Mouse (Mus musculus) forebrain, postnatal 0 days (tissue): Measurements from ENCODE around the gene Rab3il1. TPM values are rescaled to one million over a fixed set of nuclear protein-coding genes. Genes with fewer than 3 reads are reported as not detected.

Source experiments
- ATAC-seq: fragments of 200-750 bp; cut with Nextera tagmentation; 2 replicates; pipeline ENCODE4 v1.8.0; 2017; ENCODE audit warnings: mild to moderate bottlenecking, moderate library complexity
- DNase-seq: peaks from one replicate; pipeline ENCODE4 v3.0.0-alpha.2; 2015
- H3K27ac ChIP-seq: fragments of 300-500 bp; sonication (generic); 2 replicates; pipeline ENCODE4 v1.5.1; 2014; ENCODE audit warnings: low read depth, mild to moderate bottlenecking, antibody characterized with exemption, low read length, moderate library complexity, mixed read lengths
- H3K27me3 ChIP-seq: fragments of 300-500 bp; sonication (generic); 2 replicates; pipeline ENCODE4 v1.6.1; 2014; ENCODE audit warnings: mild to moderate bottlenecking, low read length, mixed read lengths; ENCODE audit not compliant: insufficient read depth
- H3K36me3 ChIP-seq: fragments of 300-500 bp; sonication (generic); 2 replicates; pipeline ENCODE4 v1.6.1; 2014; ENCODE audit warnings: mild to moderate bottlenecking, moderate library complexity; ENCODE audit not compliant: insufficient read depth
- H3K4me1 ChIP-seq: fragments of 300-500 bp; sonication (generic); 2 replicates; pipeline ENCODE4 v1.6.1; 2014; ENCODE audit warnings: antibody characterized with exemption; ENCODE audit not compliant: insufficient read depth
- H3K4me2 ChIP-seq: fragments of 300-500 bp; sonication (generic); 2 replicates; pipeline ENCODE4 v1.6.1; 2014; ENCODE audit warnings: low read depth, mild to moderate bottlenecking, moderate library complexity
- H3K4me3 ChIP-seq: fragments of 300-500 bp; sonication (generic); 2 replicates; pipeline ENCODE4 v1.5.1; 2014; ENCODE audit warnings: low read depth, low read length, mixed read lengths
- H3K9ac ChIP-seq: fragments of 300-500 bp; sonication (generic); 2 replicates; pipeline ENCODE4 v1.6.1; 2014; ENCODE audit warnings: mild to moderate bottlenecking
- H3K9me3 ChIP-seq: fragments of 300-500 bp; sonication (generic); 2 replicates; pipeline ENCODE4 v1.6.1; 2016; ENCODE audit warnings: low read length
- CTCF ChIP-seq: sonication (generic); IDR thresholded peaks from 2 replicates; pipeline ENCODE4 v1.5.1; 2016; ENCODE audit warnings: antibody characterized with exemption, control low read depth, low read depth
- WGBS: fragments of 180-500 bp; shearing (Covaris S2); extraction: QIAGEN DNeasy Blood & Tissue Kit; methylation state at CpG from one replicate; pipeline ENCODE4 v1.1.7; 2014; 5-methylcytosine and 5-hydroxymethylcytosine counted together
- polyA plus RNA-seq: library from polyadenylated mRNA; unstranded; fragments of >200 nt; fragmentation: Nextera tagmentation; extraction: Ambion mirVana; gene quantifications from 2 replicates; pipeline ENCODE4 v1.2.1, GENCODE M21; 2015
- total RNA-seq: library from RNA; depleted of rRNA; stranded (reverse); fragments of >200 nt; gene quantifications from 2 replicates; pipeline ENCODE4 v1.2.3, GENCODE M21; 2014; rRNA removed

Rab3il1 gene
- total RNA-seq, result 14.4 and 19.9 TPM in 2 replicates
- polyA plus RNA-seq, result 20.0 and 20.6 TPM in 2 replicates

DNA sequence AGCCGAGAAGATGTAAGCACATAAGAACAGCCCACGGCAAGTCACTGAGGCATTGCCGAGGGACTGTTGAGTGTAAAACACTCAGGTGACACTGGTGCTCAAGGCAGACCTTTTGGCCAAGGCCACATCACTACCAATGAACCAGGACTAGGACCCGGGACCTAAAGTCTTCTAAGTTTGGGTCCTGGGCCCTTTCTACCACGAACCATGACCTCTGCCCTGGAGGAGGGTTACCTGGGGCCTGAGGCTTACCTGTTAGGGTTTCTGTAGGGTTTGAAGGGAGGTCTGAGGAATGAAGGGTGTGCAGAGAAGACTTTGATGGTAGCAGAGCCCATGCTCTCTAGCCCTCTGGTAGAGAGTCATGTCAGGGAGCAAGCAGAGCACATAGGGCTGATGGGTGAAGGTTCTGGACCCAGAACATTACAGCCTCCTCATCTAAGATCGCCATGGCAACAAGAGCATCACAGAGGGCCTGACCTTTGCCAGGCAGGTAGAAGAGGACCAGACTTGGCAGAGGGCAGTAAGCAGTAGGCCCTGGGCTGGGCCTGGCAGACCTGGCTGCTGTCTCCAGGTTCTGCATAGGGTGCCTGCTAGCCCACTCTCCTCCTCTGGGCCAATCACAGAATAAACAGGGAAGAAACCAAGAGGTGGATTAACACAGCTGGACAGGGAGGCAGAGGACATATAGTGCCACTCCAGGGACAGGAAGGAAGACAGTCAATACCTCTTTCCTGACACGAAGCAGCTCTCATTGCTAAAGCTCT is at the start of gene Rab3il1, which contains the start of gene Best1:
Gene Rab3il1 (plus strand): TSS at position 464 of the 764 bp plus-strand sequence.
Gene Best1 (minus strand): TSS at position 428 of the 764 bp plus-strand sequence.
- H3K36me3 ChIP-seq, result no peaks in the 10 kb centered on the region
- 77% methylated on average over 7 of the region's 7 CpGs for WGBS
- ATAC-seq (no peak), DNase-seq (no peak)
- H3K9ac ChIP-seq, result no peak within 1 kb of the TSS
- no peaks in the 10 kb centered on the region for H3K27me3 ChIP-seq
- H3K4me2 ChIP-seq, result no peak within 1 kb of the TSS
- no peak within 1 kb of the TSS for H3K4me3 ChIP-seq
- TF ChIP-seq CTCF, result no peak
- no peak within 1 kb of the TSS for H3K27ac ChIP-seq
- no peaks in the 10 kb centered on the region for H3K9me3 ChIP-seq
- no peaks in the 10 kb centered on the region for H3K4me1 ChIP-seq

DNA sequence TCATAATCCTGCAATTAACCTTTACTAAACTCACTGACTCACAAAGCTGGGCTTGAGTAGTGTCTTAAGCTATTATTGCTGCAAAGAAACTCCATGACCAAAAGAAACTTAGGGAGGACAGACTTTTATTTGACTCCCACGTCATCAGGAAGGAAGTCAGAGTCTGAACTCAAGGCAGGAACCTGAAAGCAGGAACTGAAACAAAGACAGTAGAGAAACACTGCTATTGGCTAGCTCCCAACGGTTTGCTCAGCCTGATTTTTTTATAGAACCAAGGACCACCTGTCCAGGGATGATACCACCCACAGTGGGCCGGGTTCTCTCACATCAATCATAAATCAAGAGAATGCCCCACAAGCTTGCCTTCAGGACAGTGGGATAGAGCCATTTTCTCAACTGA is 49.1 kb upstream of the Rab3il1 start:
- Histone ChIP-seq H3K4me1 (no peaks in the 10 kb centered on the region), H3K4me2 (no peak overlapping the region), H3K27ac (no peak overlapping the region), H3K27me3 (no peaks in the 10 kb centered on the region), H3K9me3 (no peaks in the 10 kb centered on the region), H3K4me3 (no peak overlapping the region), H3K36me3 (no peaks in the 10 kb centered on the region), H3K9ac (no peak overlapping the region)
- ATAC-seq (no peak), DNase-seq (no peak)
- WGBS, result 71% methylated on average over 3 of the region's 3 CpGs
- no peak for TF ChIP-seq CTCF

- Histone ChIP-seq H3K4me1 (no peaks in the 10 kb centered on the region), H3K27me3 (no peaks in the 10 kb centered on the region), H3K9me3 (no peaks in the 10 kb centered on the region), H3K9ac (no peak overlapping the region), H3K4me2 (no peak overlapping the region), H3K36me3 (no peaks in the 10 kb centered on the region), H3K4me3 (no peak overlapping the region), H3K27ac (no peak overlapping the region)
- WGBS, result 90% methylated on average over 3 of the region's 3 CpGs
- no peak for TF ChIP-seq CTCF
- no peak for DNase-seq
- ATAC-seq, result no peak
Observed at GRCm38 (mm10) chr19:9952912-9953311, 48.6 kb upstream of the Rab3il1 start.

DNA sequence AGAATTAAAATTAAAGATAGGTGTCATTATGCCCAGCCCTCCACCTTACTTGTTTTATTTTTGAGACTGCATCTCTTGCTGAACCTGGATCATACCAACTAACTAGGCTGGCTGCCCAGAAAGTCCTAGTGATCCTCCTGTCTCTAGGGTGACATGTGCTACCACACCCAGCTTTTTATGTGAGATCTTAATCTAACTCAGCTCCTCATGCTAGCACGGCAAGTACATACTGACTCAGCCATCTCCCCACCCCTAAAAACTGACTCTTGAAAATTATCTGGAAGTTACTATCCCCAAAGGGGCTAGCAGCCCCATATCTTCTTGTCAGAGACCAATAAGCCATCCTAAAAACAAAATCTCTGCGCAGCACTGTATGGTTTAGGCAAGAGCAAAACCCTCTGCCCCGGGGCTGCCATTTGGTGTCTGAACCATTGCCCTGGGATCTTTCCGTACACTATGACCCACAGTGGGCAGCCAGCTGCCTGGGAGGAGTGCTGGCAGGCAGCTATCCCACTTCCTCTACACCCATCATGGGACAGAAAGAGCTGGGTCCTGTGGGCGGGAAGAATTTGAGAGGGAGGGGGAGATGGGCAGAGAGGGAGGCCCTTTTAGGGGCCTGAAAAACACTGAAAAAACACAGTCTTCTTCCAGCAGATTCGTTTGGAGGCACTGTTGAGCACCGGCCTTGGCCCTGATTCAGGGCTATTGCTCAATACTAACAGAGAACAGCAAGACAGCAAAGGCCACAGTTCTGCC is 47.2 kb upstream of the Rab3il1 start:
- peak; percentile 71 for ATAC-seq
- H3K4me2 ChIP-seq, result no peak overlapping the region

GRCm38 (mm10) chr19:9954811-9955202 is 46.7 kb upstream of the Rab3il1 start:
- Histone ChIP-seq H3K27me3 (no peaks in the 10 kb centered on the region), H3K4me3 (no peak overlapping the region), H3K4me2 (no peak overlapping the region), H3K4me1 (no peaks in the 10 kb centered on the region), H3K27ac (peak overlapping the region; percentile 64; the same call in 1 of the 2 replicates), H3K9me3 (no peaks in the 10 kb centered on the region), H3K36me3 (no peaks in the 10 kb centered on the region), H3K9ac (no peak overlapping the region)
- 48% methylated on average over 5 of the region's 5 CpGs for WGBS
- no peak for DNase-seq
- no peak for TF ChIP-seq CTCF
- ATAC-seq, result peak; percentile 23; the same call in 1 of the 2 replicates

More for the DNA sequence above, 47.2 kb upstream of the Rab3il1 start:
- Histone ChIP-seq H3K27ac (peak overlapping the region; percentile 64; the same call in 1 of the 2 replicates), H3K4me1 (no peaks in the 10 kb centered on the region), H3K4me3 (no peak overlapping the region), H3K36me3 (no peaks in the 10 kb centered on the region), H3K27me3 (no peaks in the 10 kb centered on the region), H3K9ac (no peak overlapping the region), H3K9me3 (no peaks in the 10 kb centered on the region)
- 33% methylated on average over 7 of the region's 7 CpGs for WGBS
- 0 out of 2 replicates have a peak, but pooled peaks have one; percentile 5 for TF ChIP-seq CTCF
- DNase-seq, result peak; percentile 55

DNA sequence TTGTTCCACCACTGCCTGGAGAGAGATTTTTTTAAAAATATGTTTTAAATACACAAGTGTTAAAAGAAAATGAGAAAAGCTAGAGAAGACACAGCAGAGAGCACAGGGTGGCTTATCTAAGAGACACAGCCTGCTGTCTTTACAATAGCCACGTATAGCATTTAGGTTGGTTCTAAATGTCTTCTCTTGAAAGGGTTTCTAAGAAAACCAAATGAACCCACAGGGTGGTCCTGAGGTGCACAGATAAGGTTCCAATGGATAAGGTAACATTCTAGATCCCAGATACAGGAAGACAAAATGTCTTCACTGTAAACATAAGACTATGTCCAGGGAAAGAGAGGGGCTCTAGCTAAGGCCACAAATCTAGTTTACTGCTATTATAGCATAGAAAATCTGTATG is 46.0 kb upstream of the Rab3il1 start:
- H3K36me3 ChIP-seq, result no peaks in the 10 kb centered on the region
- 84% methylated on average over 1 of the region's 1 CpGs for WGBS
- H3K4me1 ChIP-seq, result no peaks in the 10 kb centered on the region
- H3K9me3 ChIP-seq, result no peaks in the 10 kb centered on the region
- H3K4me2 ChIP-seq, result no peak overlapping the region
- ATAC-seq, result no peak
- H3K27me3 ChIP-seq, result no peaks in the 10 kb centered on the region
- DNase-seq, result no peak
- H3K27ac ChIP-seq, result peak overlapping the region; percentile 42; the same call in 1 of the 2 replicates
- H3K9ac ChIP-seq, result no peak overlapping the region
- no peak for TF ChIP-seq CTCF
- no peak overlapping the region for H3K4me3 ChIP-seq
